Mouse (Mus musculus): ENCODE results near the gene Crybg2. TPM values are rescaled to one million over a fixed set of nuclear protein-coding genes. Genes with fewer than 3 reads are reported as not detected.

Gene Crybg2
- under 1 TPM; 0.82 to 0.96 TPM for total RNA-seq (2021)
- long read RNA-seq, experiment 1 = 0 reads
- long read RNA-seq, experiment 2 = 0 reads

GRCm38 (mm10) chr4:134060135-134060865 is at the start of gene Crybg2:
TSS of gene Crybg2 (plus strand) at chr4:134060815.
- no peak for DNase-seq

GRCm38 (mm10) chr4:134011450-134012414 is 48.9 kb upstream of the Crybg2 start:
- no peak for DNase-seq

- DNase-seq = no peak
Measured at GRCm38 (mm10) chr4:134012858-134013528, 47.6 kb upstream of the Crybg2 start.

- no peak for DNase-seq
Measured at GRCm38 (mm10) chr4:134016208-134016607, 44.4 kb upstream of the Crybg2 start.

GRCm38 (mm10) chr4:134016767-134017166 is 43.8 kb upstream of the Crybg2 start:
- no peak for DNase-seq

GRCm38 (mm10) chr4:134017201-134017865 is 43.3 kb upstream of the Crybg2 start:
- no peak for DNase-seq

- no peak for DNase-seq
Measured at GRCm38 (mm10) chr4:134018038-134018778, 42.4 kb upstream of the Crybg2 start.

GRCm38 (mm10) chr4:134018779-134019145 is 41.9 kb upstream of the Crybg2 start, which contains the start of gene Lin28a:
TSS of gene Lin28a (minus strand) at chr4:134018841.
- no peak for DNase-seq

- no peak for DNase-seq
Measured at GRCm38 (mm10) chr4:134019210-134019609, 41.4 kb upstream of the Crybg2 start.

- no peak for DNase-seq
Measured at GRCm38 (mm10) chr4:134019641-134020351, 40.8 kb upstream of the Crybg2 start.

- peak; percentile 91 for DNase-seq
Measured at GRCm38 (mm10) chr4:134020621-134021020, 40.0 kb upstream of the Crybg2 start.

- DNase-seq = no peak
Measured at GRCm38 (mm10) chr4:134025802-134026201, 34.8 kb upstream of the Crybg2 start.

GRCm38 (mm10) chr4:134035953-134036352 is 24.7 kb upstream of the Crybg2 start:
- peak; percentile 86 for DNase-seq

- peak; percentile 32 for DNase-seq
Measured at GRCm38 (mm10) chr4:134041317-134042123, 19.1 kb upstream of the Crybg2 start.

GRCm38 (mm10) chr4:134043041-134043440 is 17.6 kb upstream of the Crybg2 start:
- DNase-seq = no peak

- DNase-seq = no peak
Measured at GRCm38 (mm10) chr4:134047648-134048047, 13.0 kb upstream of the Crybg2 start.

- DNase-seq = no peak
Measured at GRCm38 (mm10) chr4:134051912-134052311, 8.7 kb upstream of the Crybg2 start.

GRCm38 (mm10) chr4:134052560-134052959 is 8.1 kb upstream of the Crybg2 start:
- peak; percentile 42 for DNase-seq

GRCm38 (mm10) chr4:134053538-134053937 is 7.1 kb upstream of the Crybg2 start, which contains the start of gene Zfp683:
TSS of gene Zfp683 (plus strand) at chr4:134053838.
- no peak for DNase-seq

Data from adrenal gland, postnatal 10 days (tissue).